Mouse (Mus musculus): Measurements from ENCODE around the gene Snurf. TPM values are rescaled to one million over a fixed set of nuclear protein-coding genes. Genes with fewer than 3 reads are reported as not detected.
A peak's percentile ranks its signal among the peaks of the same experiment; 100 is the strongest.

Snurf gene
- 3.7 and 7.0 TPM in 2 replicates for polyA plus RNA-seq (2015; fragmentation: Nextera tagmentation; extraction: Ambion mirVana)

GRCm38 (mm10) chr7:60004606-60005330, at the start of gene Snurf, which contains the start of gene Gm38393:
Snurf (minus strand) TSS chr7:60005049.
Gm38393 (minus strand) TSS chr7:60005064.
- H3K27ac ChIP-seq (ENCODE audit: low read depth), result no peak within 1 kb of the TSS

DNA sequence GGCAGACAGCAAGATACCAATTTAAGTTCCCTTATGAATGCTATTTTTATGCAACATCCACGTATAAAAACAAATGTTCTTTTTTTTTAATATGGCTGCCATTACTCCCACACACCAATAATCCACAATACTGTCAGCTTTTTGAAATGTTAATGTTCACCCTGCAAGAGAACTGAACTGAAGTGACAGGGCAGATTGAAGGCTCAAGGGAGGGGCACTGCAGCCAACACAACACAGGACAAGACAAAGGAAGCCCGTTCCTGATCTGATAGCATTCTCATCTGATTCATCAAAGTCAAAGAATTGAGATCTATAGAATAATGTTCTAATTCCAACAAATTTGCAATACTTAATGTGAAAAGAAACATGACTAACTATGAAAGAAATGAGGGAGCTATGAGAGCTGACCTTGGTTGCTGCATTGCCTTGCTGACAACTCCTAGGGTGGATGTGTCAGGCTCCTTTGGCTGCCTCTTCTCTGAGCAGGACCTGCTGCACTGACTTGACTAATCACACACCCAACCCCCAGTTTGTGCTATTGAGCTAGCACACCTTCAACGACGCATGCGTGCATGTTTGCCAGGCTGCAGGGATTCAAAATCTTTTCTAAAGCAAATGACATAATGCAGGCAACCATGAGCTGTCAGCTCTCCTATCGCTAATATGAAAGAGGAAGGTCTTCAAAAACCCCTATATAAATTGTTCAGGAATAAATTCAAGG, 42.8 kb upstream of the Snurf start:
- ATAC-seq (no peak), DNase-seq (no peak)
- Histone ChIP-seq H3K4me1 (ENCODE audit: insufficient read depth) (no peaks in the 10 kb centered on the region), H3K27ac (ENCODE audit: low read depth) (no peak overlapping the region), H3K36me3 (replicated peaks; ENCODE audit: insufficient read depth, low read length) (no peaks in the 10 kb centered on the region), H3K4me3 (ENCODE audit: low read depth, low read length) (no peak overlapping the region), H3K9me3 (ENCODE audit: low read length) (no peaks in the 10 kb centered on the region), H3K4me2 (ENCODE audit: low read depth, low read length) (no peak overlapping the region), H3K27me3 (ENCODE audit: insufficient read depth, low read length) (no peaks in the 10 kb centered on the region), H3K9ac (replicated peaks) (no peak overlapping the region)
- 65% methylated on average over 6 of the region's 6 CpGs for WGBS (ENCODE audit: insufficient replicate concordance)
- TF ChIP-seq CTCF (IDR thresholded peaks at IDR 0.05; ENCODE audit: low read depth) (no peak), EP300 (IDR thresholded peaks at IDR 0.05; ENCODE audit: low read depth) (no peak)

More at GRCm38 (mm10) chr7:60004606-60005330, at the start of gene Snurf, which contains the start of gene Gm38393:
- no peaks in the 10 kb centered on the region for H3K4me1 ChIP-seq (ENCODE audit: insufficient read depth)
- H3K4me3 ChIP-seq (ENCODE audit: low read depth, low read length), result peak within 1 kb of the TSS; percentile 53
- no peaks in the 10 kb centered on the region for H3K9me3 ChIP-seq (ENCODE audit: low read length)
- no peaks in the 10 kb centered on the region for H3K27me3 ChIP-seq (ENCODE audit: insufficient read depth, low read length)
- TF ChIP-seq CTCF (IDR thresholded peaks at IDR 0.05; ENCODE audit: low read depth) (no peak), EP300 (IDR thresholded peaks at IDR 0.05; ENCODE audit: low read depth) (no peak)
- no peaks in the 10 kb centered on the region for H3K36me3 ChIP-seq (replicated peaks; ENCODE audit: insufficient read depth, low read length)
- H3K4me2 ChIP-seq (ENCODE audit: low read depth, low read length), result peak within 1 kb of the TSS; percentile 68
- H3K9ac ChIP-seq (replicated peaks), result no peak within 1 kb of the TSS; the same call in 1 of the 2 replicates
- DNase-seq (peak; percentile 16), ATAC-seq (no peak; the same call in 1 of the 2 replicates)
- WGBS (ENCODE audit: insufficient replicate concordance), result 47% methylated on average over 30 of the region's 30 CpGs

GRCm38 (mm10) chr7:60013186-60013585, 8.3 kb upstream of the Snurf start:
- 73% methylated on average over 3 of the region's 3 CpGs for WGBS (ENCODE audit: insufficient replicate concordance)
- DNase-seq (no peak), ATAC-seq (no peak)
- Histone ChIP-seq H3K27ac (ENCODE audit: low read depth) (no peak overlapping the region), H3K36me3 (replicated peaks; ENCODE audit: insufficient read depth, low read length) (no peaks in the 10 kb centered on the region), H3K27me3 (ENCODE audit: insufficient read depth, low read length) (no peaks in the 10 kb centered on the region), H3K9ac (replicated peaks) (no peak overlapping the region), H3K9me3 (ENCODE audit: low read length) (no peaks in the 10 kb centered on the region), H3K4me1 (ENCODE audit: insufficient read depth) (no peaks in the 10 kb centered on the region), H3K4me3 (ENCODE audit: low read depth, low read length) (no peak overlapping the region), H3K4me2 (ENCODE audit: low read depth, low read length) (no peak overlapping the region)
- TF ChIP-seq CTCF (IDR thresholded peaks at IDR 0.05; ENCODE audit: low read depth), result no peak
- no peak for TF ChIP-seq EP300 (IDR thresholded peaks at IDR 0.05; ENCODE audit: low read depth)

DNA sequence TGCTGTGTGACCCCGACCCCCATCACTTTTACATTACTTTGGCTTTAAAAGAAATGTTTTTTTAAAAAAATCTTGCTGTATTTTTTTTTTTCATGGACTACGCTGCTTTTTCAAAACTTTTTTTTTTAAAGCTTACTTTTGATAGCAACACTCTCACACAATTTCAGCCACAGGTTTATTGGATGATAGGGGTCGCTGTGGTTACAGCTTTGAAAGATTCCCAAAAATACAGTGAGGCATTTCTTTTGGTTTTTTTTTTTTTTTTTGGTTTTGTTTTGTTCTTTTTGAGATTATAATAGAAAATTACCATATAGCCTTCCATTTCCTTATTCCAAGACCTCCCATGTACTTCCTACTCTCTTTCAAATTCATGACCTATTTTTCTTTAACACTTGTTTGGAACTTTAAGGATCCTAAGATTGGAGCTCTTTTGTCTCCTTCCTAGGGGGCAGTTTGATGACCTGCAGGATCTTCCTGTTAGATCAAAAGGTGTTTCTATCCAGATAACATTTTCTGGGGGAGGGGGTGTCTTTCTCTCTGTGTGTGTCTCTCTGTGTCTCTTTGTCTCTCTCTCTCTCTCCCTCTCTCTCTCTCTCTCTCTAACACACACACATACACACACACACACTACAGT, 3.0 kb upstream of the Snurf start:
- H3K4me2 ChIP-seq (ENCODE audit: low read depth, low read length), result no peak overlapping the region
- TF ChIP-seq EP300 (IDR thresholded peaks at IDR 0.05; ENCODE audit: low read depth) (no peak), CTCF (IDR thresholded peaks at IDR 0.05; ENCODE audit: low read depth) (no peak)
- no peak overlapping the region for H3K9ac ChIP-seq (replicated peaks)
- no peak for ATAC-seq
- no peaks in the 10 kb centered on the region for H3K27me3 ChIP-seq (ENCODE audit: insufficient read depth, low read length)
- H3K4me1 ChIP-seq (ENCODE audit: insufficient read depth), result no peaks in the 10 kb centered on the region
- no peak overlapping the region for H3K4me3 ChIP-seq (ENCODE audit: low read depth, low read length)
- WGBS (ENCODE audit: insufficient replicate concordance), result 43% methylated on average over 3 of the region's 3 CpGs
- no peak overlapping the region for H3K27ac ChIP-seq (ENCODE audit: low read depth)
- DNase-seq, result no peak
- H3K9me3 ChIP-seq (ENCODE audit: low read length), result no peaks in the 10 kb centered on the region
- no peaks in the 10 kb centered on the region for H3K36me3 ChIP-seq (replicated peaks; ENCODE audit: insufficient read depth, low read length)

DNA sequence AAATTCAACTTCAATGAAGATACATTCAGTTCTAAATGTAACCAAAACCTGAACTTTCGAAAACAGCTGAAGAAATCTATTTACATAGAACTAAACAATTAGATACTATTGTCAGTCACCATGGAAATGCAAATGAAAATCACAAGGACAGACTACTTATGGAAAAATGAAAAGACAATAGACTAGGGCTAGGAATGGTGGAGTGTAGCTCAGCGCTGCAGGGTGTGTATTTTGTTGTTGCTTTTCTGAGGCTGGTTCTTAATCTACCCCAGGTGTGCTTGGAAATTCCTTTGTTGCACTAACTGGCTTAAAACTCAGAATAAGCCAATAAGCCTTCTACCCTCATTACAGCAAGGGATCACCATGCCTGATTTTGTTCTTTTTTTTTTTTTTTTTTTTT, 1.4 kb upstream of the Snurf start:
- DNase-seq (no peak), ATAC-seq (no peak)
- H3K4me3 ChIP-seq (ENCODE audit: low read depth, low read length), result no peak overlapping the region
- no peak overlapping the region for H3K4me2 ChIP-seq (ENCODE audit: low read depth, low read length)
- no peaks in the 10 kb centered on the region for H3K27me3 ChIP-seq (ENCODE audit: insufficient read depth, low read length)
- no peak overlapping the region for H3K27ac ChIP-seq (ENCODE audit: low read depth)
- H3K9ac ChIP-seq (replicated peaks), result no peak overlapping the region
- TF ChIP-seq EP300 (IDR thresholded peaks at IDR 0.05; ENCODE audit: low read depth) (no peak), CTCF (IDR thresholded peaks at IDR 0.05; ENCODE audit: low read depth) (no peak)
- H3K4me1 ChIP-seq (ENCODE audit: insufficient read depth), result no peaks in the 10 kb centered on the region
- WGBS (ENCODE audit: insufficient replicate concordance), result 49% methylated on average over 2 of the region's 2 CpGs
- no peaks in the 10 kb centered on the region for H3K9me3 ChIP-seq (ENCODE audit: low read length)
- H3K36me3 ChIP-seq (replicated peaks; ENCODE audit: insufficient read depth, low read length), result no peaks in the 10 kb centered on the region

Measured in liver, postnatal 0 days (tissue).